Mouse (Mus musculus): ENCODE results near the gene Ptprcap. TPM values are rescaled to one million over a fixed set of nuclear protein-coding genes. Genes with fewer than 3 reads are reported as not detected.

The Ptprcap gene
- polyA plus RNA-seq, 1 experiment from 2014 or later = 17.9 TPM

- H3K36me3 ChIP-seq (ENCODE audit: control insufficient read depth, insufficient read depth) = no peaks in the 10 kb centered on the region
- H3K27me3 ChIP-seq (ENCODE audit: control insufficient read depth, insufficient read depth, low read depth, low read length) = no peaks in the 10 kb centered on the region
- ATAC-seq (ENCODE audit: low read depth) = no peak
- no peaks in the 10 kb centered on the region for H3K9me3 ChIP-seq (replicated peaks; ENCODE audit: control insufficient read depth, low read length)
- no peak overlapping the region for H3K4me3 ChIP-seq (ENCODE audit: low read depth, low read length)
- H3K4me2 ChIP-seq (ENCODE audit: low read depth, low read length) = no peak overlapping the region
- H3K9ac ChIP-seq (ENCODE audit: low read depth, low read length) = no peak overlapping the region
- peak overlapping the region; percentile 10; the same call in 1 of the 2 replicates for H3K27ac ChIP-seq (ENCODE audit: low read length)
- 61% methylated on average over 9 of the region's 9 CpGs for WGBS (ENCODE audit: insufficient replicate concordance)
- peaks cover 38% of the 10 kb centered on the region for H3K4me1 ChIP-seq (ENCODE audit: control insufficient read depth, low read depth, low read length)
Observed at GRCm38 (mm10) chr19:4166678-4167476, 13.5 kb downstream of the Ptprcap start.

DNA sequence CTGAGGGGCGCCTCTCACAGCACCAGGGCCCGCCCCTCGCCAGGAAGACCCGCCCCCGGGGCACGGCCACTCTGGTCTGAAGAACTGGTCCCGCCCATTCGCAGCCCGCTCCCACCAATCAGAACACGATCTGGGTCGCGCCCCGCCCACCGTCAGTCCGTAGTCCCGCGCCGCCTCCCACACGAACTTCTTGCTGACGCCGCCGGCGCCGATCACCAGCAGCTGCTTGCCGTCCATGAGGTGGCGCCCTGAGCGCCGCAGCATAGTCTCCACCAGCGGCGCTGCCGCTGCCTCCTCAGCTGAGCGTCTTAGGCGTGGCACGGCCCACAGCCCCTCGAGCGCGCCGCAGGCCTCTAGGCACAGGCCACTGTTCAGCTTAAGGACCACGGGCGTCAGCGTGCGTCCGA, 16.0 kb downstream of the Ptprcap start:
- Histone ChIP-seq H3K27ac (ENCODE audit: low read length) (peak overlapping the region; percentile 83), H3K27me3 (ENCODE audit: control insufficient read depth, insufficient read depth, low read depth, low read length) (no peaks in the 10 kb centered on the region), H3K4me2 (ENCODE audit: low read depth, low read length) (peak overlapping the region; percentile 98), H3K9ac (ENCODE audit: low read depth, low read length) (peak overlapping the region; percentile 82), H3K4me1 (ENCODE audit: control insufficient read depth, low read depth, low read length) (peaks cover 20% of the 10 kb centered on the region), H3K9me3 (replicated peaks; ENCODE audit: control insufficient read depth, low read length) (no peaks in the 10 kb centered on the region), H3K36me3 (ENCODE audit: control insufficient read depth, insufficient read depth) (no peaks in the 10 kb centered on the region), H3K4me3 (ENCODE audit: low read depth, low read length) (peak overlapping the region; percentile 68)
- ATAC-seq (ENCODE audit: low read depth) = peak; percentile 93
- WGBS (ENCODE audit: insufficient replicate concordance) = under 1% methylated on average over 43 of the region's 43 CpGs

- H3K4me3 ChIP-seq (ENCODE audit: low read depth, low read length) = peak overlapping the region; percentile 68
- WGBS (ENCODE audit: insufficient replicate concordance) = 13% methylated on average over 27 of the region's 27 CpGs
- peak overlapping the region; percentile 83 for H3K27ac ChIP-seq (ENCODE audit: low read length)
- peak overlapping the region; percentile 98 for H3K4me2 ChIP-seq (ENCODE audit: low read depth, low read length)
- no peaks in the 10 kb centered on the region for H3K9me3 ChIP-seq (replicated peaks; ENCODE audit: control insufficient read depth, low read length)
- peaks cover 15% of the 10 kb centered on the region for H3K4me1 ChIP-seq (ENCODE audit: control insufficient read depth, low read depth, low read length)
- peak; percentile 2; the same call in 1 of the 2 replicates for ATAC-seq (ENCODE audit: low read depth)
- no peaks in the 10 kb centered on the region for H3K36me3 ChIP-seq (ENCODE audit: control insufficient read depth, insufficient read depth)
- peak overlapping the region; percentile 82 for H3K9ac ChIP-seq (ENCODE audit: low read depth, low read length)
- no peaks in the 10 kb centered on the region for H3K27me3 ChIP-seq (ENCODE audit: control insufficient read depth, insufficient read depth, low read depth, low read length)
Observed at GRCm38 (mm10) chr19:4169810-4170209, 16.4 kb downstream of the Ptprcap start.

DNA sequence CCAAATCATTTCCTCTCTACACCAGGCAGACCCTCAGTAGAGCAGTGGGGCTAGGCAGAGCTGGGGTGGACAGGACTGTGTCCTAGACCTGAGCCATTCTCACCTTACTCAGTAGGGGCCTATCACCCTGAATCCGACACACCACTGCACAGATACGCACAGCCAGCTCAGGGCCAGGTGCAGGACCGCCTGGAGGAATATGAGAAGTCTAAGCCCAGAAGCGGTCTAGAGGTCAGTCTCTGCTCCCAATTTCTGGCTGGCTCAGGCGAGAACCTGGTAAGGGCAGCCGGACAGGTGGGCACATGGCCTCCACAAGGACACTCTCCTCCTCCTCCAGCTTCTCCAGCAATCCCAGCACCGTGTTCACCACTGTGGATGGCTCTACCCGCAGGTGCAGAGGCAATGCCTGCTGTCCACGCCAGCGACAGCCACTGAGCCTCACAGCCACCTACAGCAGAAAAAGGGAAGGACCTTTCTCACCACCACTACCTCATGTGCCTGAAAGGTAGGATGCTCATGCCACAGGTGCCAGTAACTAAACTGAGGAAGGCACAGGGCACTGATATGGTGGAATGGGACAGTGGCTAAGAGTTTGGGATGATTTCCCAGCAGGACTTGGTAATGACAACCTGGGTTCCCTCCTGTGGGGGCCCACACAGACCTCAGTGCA, 17.5 kb downstream of the Ptprcap start:
- peaks cover 17% of the 10 kb centered on the region for H3K4me1 ChIP-seq (ENCODE audit: control insufficient read depth, low read depth, low read length)

DNA sequence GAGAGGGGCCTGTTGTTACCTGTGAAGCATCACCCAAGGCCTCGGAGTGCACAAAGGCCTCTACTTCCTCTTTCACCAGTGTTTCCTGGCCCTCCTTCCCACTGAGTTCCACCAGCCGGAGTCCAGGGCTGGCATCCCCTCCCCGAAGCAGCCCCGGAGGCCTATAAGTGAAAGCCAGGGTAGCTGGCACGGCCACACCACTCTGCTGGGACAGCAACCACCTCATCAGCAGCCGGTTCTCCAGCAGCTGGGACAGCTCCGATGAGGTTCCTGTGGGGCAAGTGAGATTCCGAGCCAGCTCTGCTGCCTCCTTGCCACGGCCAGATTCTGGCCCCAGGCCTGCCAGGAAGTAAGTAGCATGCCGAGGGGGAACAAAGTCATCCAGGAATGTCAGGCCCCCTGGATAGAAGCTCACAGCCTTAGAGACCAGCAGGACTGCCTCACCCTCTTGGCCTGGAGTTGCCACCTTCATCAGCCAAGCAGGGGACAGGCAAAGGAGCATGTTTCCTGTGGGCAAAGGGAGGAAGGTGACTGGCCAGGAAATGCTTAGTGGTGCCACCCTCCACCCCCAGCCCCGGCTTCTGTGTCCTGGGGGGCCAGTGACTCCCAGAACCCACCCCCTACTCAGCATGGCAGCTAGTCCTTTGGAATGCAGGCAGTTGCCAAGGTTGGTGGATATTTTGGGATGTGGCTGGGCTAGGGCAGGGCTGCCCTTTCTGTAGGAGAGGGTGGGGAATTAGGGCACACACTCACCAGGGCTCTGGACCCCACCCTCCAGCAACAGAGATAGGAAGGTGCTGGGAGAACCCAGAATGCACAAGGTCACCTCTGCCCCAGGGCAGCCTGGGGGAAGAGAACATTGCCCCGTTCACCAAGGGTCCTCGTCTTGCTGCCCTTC, 18.2 kb downstream of the Ptprcap start:
- no peak overlapping the region for H3K4me3 ChIP-seq (ENCODE audit: low read depth, low read length)
- H3K9me3 ChIP-seq (replicated peaks; ENCODE audit: control insufficient read depth, low read length) = no peaks in the 10 kb centered on the region
- no peak overlapping the region for H3K4me2 ChIP-seq (ENCODE audit: low read depth, low read length)
- no peaks in the 10 kb centered on the region for H3K36me3 ChIP-seq (ENCODE audit: control insufficient read depth, insufficient read depth)
- ATAC-seq (ENCODE audit: low read depth) = no peak
- H3K9ac ChIP-seq (ENCODE audit: low read depth, low read length) = no peak overlapping the region
- H3K4me1 ChIP-seq (ENCODE audit: control insufficient read depth, low read depth, low read length) = peaks cover 17% of the 10 kb centered on the region
- no peaks in the 10 kb centered on the region for H3K27me3 ChIP-seq (ENCODE audit: control insufficient read depth, insufficient read depth, low read depth, low read length)
- no peak overlapping the region for H3K27ac ChIP-seq (ENCODE audit: low read length)
- 37% methylated on average over 13 of the region's 13 CpGs for WGBS (ENCODE audit: insufficient replicate concordance)

More for the DNA sequence above, 17.5 kb downstream of the Ptprcap start:
- no peak overlapping the region for H3K4me2 ChIP-seq (ENCODE audit: low read depth, low read length)
- H3K4me3 ChIP-seq (ENCODE audit: low read depth, low read length) = no peak overlapping the region
- H3K27ac ChIP-seq (ENCODE audit: low read length) = no peak overlapping the region
- H3K27me3 ChIP-seq (ENCODE audit: control insufficient read depth, insufficient read depth, low read depth, low read length) = no peaks in the 10 kb centered on the region
- no peaks in the 10 kb centered on the region for H3K9me3 ChIP-seq (replicated peaks; ENCODE audit: control insufficient read depth, low read length)
- no peak for ATAC-seq (ENCODE audit: low read depth)
- no peak overlapping the region for H3K9ac ChIP-seq (ENCODE audit: low read depth, low read length)
- H3K36me3 ChIP-seq (ENCODE audit: control insufficient read depth, insufficient read depth) = no peaks in the 10 kb centered on the region
- WGBS (ENCODE audit: insufficient replicate concordance) = 70% methylated on average over 10 of the region's 10 CpGs

- H3K27me3 ChIP-seq (ENCODE audit: control insufficient read depth, insufficient read depth, low read depth, low read length) = no peaks in the 10 kb centered on the region
- H3K4me2 ChIP-seq (ENCODE audit: low read depth, low read length) = no peak overlapping the region
- H3K27ac ChIP-seq (ENCODE audit: low read length) = no peak overlapping the region
- H3K4me3 ChIP-seq (ENCODE audit: low read depth, low read length) = no peak overlapping the region
- WGBS (ENCODE audit: insufficient replicate concordance) = 65% methylated on average over 11 of the region's 11 CpGs
- no peak overlapping the region; the same call in 1 of the 2 replicates for H3K9ac ChIP-seq (ENCODE audit: low read depth, low read length)
- no peaks in the 10 kb centered on the region for H3K9me3 ChIP-seq (replicated peaks; ENCODE audit: control insufficient read depth, low read length)
- peaks cover 14% of the 10 kb centered on the region for H3K4me1 ChIP-seq (ENCODE audit: control insufficient read depth, low read depth, low read length)
- ATAC-seq (ENCODE audit: low read depth) = no peak
- H3K36me3 ChIP-seq (ENCODE audit: control insufficient read depth, insufficient read depth) = no peaks in the 10 kb centered on the region
Observed at GRCm38 (mm10) chr19:4172925-4173324, 19.5 kb downstream of the Ptprcap start.

DNA sequence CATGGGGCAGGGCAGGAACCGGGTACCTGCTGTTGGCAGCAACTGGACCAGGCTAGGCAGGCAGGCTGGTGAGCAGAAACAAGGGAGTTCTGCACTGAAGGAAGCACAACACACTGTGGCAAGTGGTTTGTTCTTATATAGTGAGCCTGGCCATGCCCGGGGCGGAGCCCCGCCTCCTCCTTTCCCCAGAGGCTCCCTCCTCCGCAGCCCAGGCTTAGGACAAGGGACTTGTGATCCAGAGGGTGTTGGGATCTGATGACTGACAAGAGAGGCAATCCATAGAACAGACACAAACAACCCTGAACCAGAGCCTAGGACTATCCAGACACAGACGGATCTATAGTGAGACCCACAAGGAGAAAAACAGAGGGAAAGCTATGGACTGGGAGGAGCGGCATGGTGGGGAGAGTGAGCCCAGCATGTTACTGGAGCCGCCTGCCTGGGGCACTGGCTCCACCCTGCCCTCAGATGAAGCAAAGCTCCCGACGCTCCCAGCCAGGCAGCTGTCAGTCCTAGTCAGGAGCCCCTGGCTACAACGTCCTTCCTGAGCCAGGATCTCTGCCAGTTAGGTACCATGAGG, 22.1 kb downstream of the Ptprcap start, which contains the start of gene Carns1:
Carns1 (minus strand) TSS at position 112 of the 580 bp plus-strand sequence.
- Histone ChIP-seq H3K27me3 (ENCODE audit: control insufficient read depth, insufficient read depth, low read depth, low read length) (no peaks in the 10 kb centered on the region), H3K4me1 (ENCODE audit: control insufficient read depth, low read depth, low read length) (peaks cover 6% of the 10 kb centered on the region), H3K4me3 (ENCODE audit: low read depth, low read length) (no peak within 1 kb of the TSS), H3K9ac (ENCODE audit: low read depth, low read length) (no peak within 1 kb of the TSS), H3K4me2 (ENCODE audit: low read depth, low read length) (peak within 1 kb of the TSS; percentile 38; the same call in 1 of the 2 replicates), H3K9me3 (replicated peaks; ENCODE audit: control insufficient read depth, low read length) (no peaks in the 10 kb centered on the region), H3K36me3 (ENCODE audit: control insufficient read depth, insufficient read depth) (no peaks in the 10 kb centered on the region), H3K27ac (ENCODE audit: low read length) (no peak within 1 kb of the TSS)
- ATAC-seq (ENCODE audit: low read depth) = peak; percentile 26; the same call in 1 of the 2 replicates
- WGBS (ENCODE audit: insufficient replicate concordance) = 22% methylated on average over 11 of the region's 11 CpGs

DNA sequence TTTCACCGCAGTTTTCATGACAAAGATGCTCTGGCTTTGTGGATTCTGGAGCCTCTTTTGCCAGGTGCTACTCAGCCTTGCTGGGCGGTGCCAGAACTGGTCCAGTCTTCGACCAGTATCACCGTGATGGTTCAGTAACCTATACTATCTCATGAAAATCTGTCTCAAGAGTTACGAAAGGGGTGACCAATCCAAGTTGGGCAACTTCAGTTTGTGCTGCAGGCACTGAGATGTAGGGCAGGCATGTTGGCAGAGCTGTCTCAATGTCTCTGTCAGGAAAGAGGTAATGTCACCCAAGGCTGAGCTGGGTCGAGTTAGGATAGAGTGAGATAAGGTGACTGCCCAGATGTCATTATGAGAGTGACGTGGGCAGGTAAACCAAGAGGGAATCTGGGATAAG, 27.0 kb downstream of the Ptprcap start:
- H3K4me2 ChIP-seq (ENCODE audit: low read depth, low read length) = no peak overlapping the region
- H3K36me3 ChIP-seq (ENCODE audit: control insufficient read depth, insufficient read depth) = no peaks in the 10 kb centered on the region
- H3K27me3 ChIP-seq (ENCODE audit: control insufficient read depth, insufficient read depth, low read depth, low read length) = no peaks in the 10 kb centered on the region
- no peak for ATAC-seq (ENCODE audit: low read depth)
- H3K4me3 ChIP-seq (ENCODE audit: low read depth, low read length) = no peak overlapping the region
- H3K9me3 ChIP-seq (replicated peaks; ENCODE audit: control insufficient read depth, low read length) = no peaks in the 10 kb centered on the region
- H3K27ac ChIP-seq (ENCODE audit: low read length) = no peak overlapping the region
- no peak overlapping the region for H3K9ac ChIP-seq (ENCODE audit: low read depth, low read length)
- H3K4me1 ChIP-seq (ENCODE audit: control insufficient read depth, low read depth, low read length) = peaks cover 15% of the 10 kb centered on the region
- WGBS (ENCODE audit: insufficient replicate concordance) = 70% methylated on average over 7 of the region's 7 CpGs
